Mouse (Mus musculus) forebrain, postnatal 0 days (tissue): ENCODE results near the gene Arhgdia. TPM values are rescaled to one million over a fixed set of nuclear protein-coding genes. Genes with fewer than 3 reads are reported as not detected.

Source experiments
- ATAC-seq: fragments of 200-750 bp; cut with Nextera tagmentation; 2 replicates; pipeline ENCODE4 v1.8.0; 2017; ENCODE audit warnings: mild to moderate bottlenecking, moderate library complexity
- DNase-seq: peaks from one replicate; pipeline ENCODE4 v3.0.0-alpha.2; 2015
- H3K27ac ChIP-seq: fragments of 300-500 bp; sonication (generic); 2 replicates; pipeline ENCODE4 v1.5.1; 2014; ENCODE audit warnings: low read depth, mild to moderate bottlenecking, antibody characterized with exemption, low read length, moderate library complexity, mixed read lengths
- H3K27me3 ChIP-seq: fragments of 300-500 bp; sonication (generic); 2 replicates; pipeline ENCODE4 v1.6.1; 2014; ENCODE audit warnings: mild to moderate bottlenecking, low read length, mixed read lengths; ENCODE audit not compliant: insufficient read depth
- H3K36me3 ChIP-seq: fragments of 300-500 bp; sonication (generic); 2 replicates; pipeline ENCODE4 v1.6.1; 2014; ENCODE audit warnings: mild to moderate bottlenecking, moderate library complexity; ENCODE audit not compliant: insufficient read depth
- H3K4me1 ChIP-seq: fragments of 300-500 bp; sonication (generic); 2 replicates; pipeline ENCODE4 v1.6.1; 2014; ENCODE audit warnings: antibody characterized with exemption; ENCODE audit not compliant: insufficient read depth
- H3K4me2 ChIP-seq: fragments of 300-500 bp; sonication (generic); 2 replicates; pipeline ENCODE4 v1.6.1; 2014; ENCODE audit warnings: low read depth, mild to moderate bottlenecking, moderate library complexity
- H3K4me3 ChIP-seq: fragments of 300-500 bp; sonication (generic); 2 replicates; pipeline ENCODE4 v1.5.1; 2014; ENCODE audit warnings: low read depth, low read length, mixed read lengths
- H3K9ac ChIP-seq: fragments of 300-500 bp; sonication (generic); 2 replicates; pipeline ENCODE4 v1.6.1; 2014; ENCODE audit warnings: mild to moderate bottlenecking
- H3K9me3 ChIP-seq: fragments of 300-500 bp; sonication (generic); 2 replicates; pipeline ENCODE4 v1.6.1; 2016; ENCODE audit warnings: low read length
- CTCF ChIP-seq: sonication (generic); IDR thresholded peaks from 2 replicates; pipeline ENCODE4 v1.5.1; 2016; ENCODE audit warnings: antibody characterized with exemption, control low read depth, low read depth
- WGBS: fragments of 180-500 bp; shearing (Covaris S2); extraction: QIAGEN DNeasy Blood & Tissue Kit; methylation state at CpG from one replicate; pipeline ENCODE4 v1.1.7; 2014; 5-methylcytosine and 5-hydroxymethylcytosine counted together
- polyA plus RNA-seq: library from polyadenylated mRNA; unstranded; fragments of >200 nt; fragmentation: Nextera tagmentation; extraction: Ambion mirVana; gene quantifications from 2 replicates; pipeline ENCODE4 v1.2.1, GENCODE M21; 2015
- total RNA-seq: library from RNA; depleted of rRNA; stranded (reverse); fragments of >200 nt; gene quantifications from 2 replicates; pipeline ENCODE4 v1.2.3, GENCODE M21; 2014

Arhgdia gene
- total and polyA plus RNA-seq, 2 experiments from 2014 or later, result 237 to 435 TPM

- DNase-seq, result no peak
- no peak for TF ChIP-seq CTCF
- H3K36me3 ChIP-seq, result peaks cover 36% of the 10 kb centered on the region
- H3K27me3 ChIP-seq, result no peaks in the 10 kb centered on the region
- peak overlapping the region; percentile 73 for H3K4me2 ChIP-seq
- peak overlapping the region; percentile 84 for H3K27ac ChIP-seq
- H3K9ac ChIP-seq, result peak overlapping the region; percentile 72
- peak overlapping the region; percentile 71 for H3K4me3 ChIP-seq
- WGBS, result 0% methylated on average over 23 of the region's 23 CpGs
- ATAC-seq, result peak; percentile 1; the same call in 1 of the 2 replicates
- 0 out of 2 replicates have a peak, but pooled peaks cover 7% of the 10 kb centered on the region for H3K4me1 ChIP-seq
- no peaks in the 10 kb centered on the region for H3K9me3 ChIP-seq
Measured at GRCm38 (mm10) chr11:120573585-120574277, 7.7 kb downstream of the Arhgdia start.

GRCm38 (mm10) chr11:120572752-120573584 is 8.5 kb downstream of the Arhgdia start, which contains the start of gene P4hb:
Gene P4hb, minus strand, starts transcription at chr11:120573253.
- peak within 1 kb of the TSS; percentile 71 for H3K4me3 ChIP-seq
- WGBS, result 2% methylated on average over 93 of the region's 94 CpGs
- peak; percentile 96 for ATAC-seq

GRCm38 (mm10) chr11:120572417-120572751 is 9.0 kb downstream of the Arhgdia start:
- peaks cover 36% of the 10 kb centered on the region for H3K36me3 ChIP-seq
- 0% methylated on average over 23 of the region's 24 CpGs for WGBS

More at GRCm38 (mm10) chr11:120572752-120573584, 8.5 kb downstream of the Arhgdia start, which contains the start of gene P4hb:
- Histone ChIP-seq H3K27me3 (no peaks in the 10 kb centered on the region), H3K4me2 (peak within 1 kb of the TSS; percentile 73), H3K4me1 (0 out of 2 replicates have a peak, but pooled peaks cover 7% of the 10 kb centered on the region), H3K36me3 (peaks cover 36% of the 10 kb centered on the region), H3K27ac (peak within 1 kb of the TSS; percentile 84), H3K9me3 (no peaks in the 10 kb centered on the region), H3K9ac (peak within 1 kb of the TSS; percentile 72)
- TF ChIP-seq CTCF, result no peak; the same call in 1 of the 2 replicates
- DNase-seq, result peak; percentile 100

GRCm38 (mm10) chr11:120571754-120572416 is 9.5 kb downstream of the Arhgdia start:
- ATAC-seq, result no peak
- Histone ChIP-seq H3K4me2 (peak overlapping the region; percentile 59), H3K27me3 (no peaks in the 10 kb centered on the region), H3K9me3 (no peaks in the 10 kb centered on the region), H3K36me3 (peaks cover 39% of the 10 kb centered on the region), H3K4me1 (0 out of 2 replicates have a peak, but pooled peaks cover 7% of the 10 kb centered on the region), H3K9ac (peak overlapping the region; percentile 72), H3K27ac (no peak overlapping the region), H3K4me3 (peak overlapping the region; percentile 71)
- 13% methylated on average over 11 of the region's 11 CpGs for WGBS
- no peak for DNase-seq
- TF ChIP-seq CTCF, result no peak

More at GRCm38 (mm10) chr11:120572417-120572751, 9.0 kb downstream of the Arhgdia start:
- H3K27ac ChIP-seq, result peak overlapping the region; percentile 70
- peak overlapping the region; percentile 59 for H3K4me2 ChIP-seq
- H3K27me3 ChIP-seq, result no peaks in the 10 kb centered on the region
- peak overlapping the region; percentile 71 for H3K4me3 ChIP-seq
- 0 out of 2 replicates have a peak, but pooled peaks cover 7% of the 10 kb centered on the region for H3K4me1 ChIP-seq
- H3K9me3 ChIP-seq, result no peaks in the 10 kb centered on the region
- TF ChIP-seq CTCF, result 0 out of 2 replicates have a peak, but pooled peaks have one; percentile 25
- H3K9ac ChIP-seq, result peak overlapping the region; percentile 72
- DNase-seq (no peak), ATAC-seq (no peak; the same call in 1 of the 2 replicates)

GRCm38 (mm10) chr11:120571122-120571521 is 10.3 kb downstream of the Arhgdia start:
- Histone ChIP-seq H3K36me3 (peaks cover 46% of the 10 kb centered on the region), H3K4me2 (no peak overlapping the region; the same call in 1 of the 2 replicates), H3K4me1 (0 out of 2 replicates have a peak, but pooled peaks cover 7% of the 10 kb centered on the region), H3K27me3 (no peaks in the 10 kb centered on the region), H3K27ac (no peak overlapping the region), H3K4me3 (no peak overlapping the region; the same call in 1 of the 2 replicates), H3K9me3 (no peaks in the 10 kb centered on the region), H3K9ac (no peak overlapping the region)
- no peak for TF ChIP-seq CTCF
- 79% methylated on average over 3 of the region's 3 CpGs for WGBS
- DNase-seq (no peak), ATAC-seq (no peak)

- Histone ChIP-seq H3K36me3 (peaks cover 72% of the 10 kb centered on the region), H3K27ac (no peak overlapping the region), H3K4me3 (no peak overlapping the region), H3K4me2 (no peak overlapping the region), H3K9me3 (no peaks in the 10 kb centered on the region), H3K9ac (no peak overlapping the region), H3K4me1 (0 out of 2 replicates have a peak, but pooled peaks cover 4% of the 10 kb centered on the region), H3K27me3 (no peaks in the 10 kb centered on the region)
- WGBS, result 93% methylated on average over 6 of the region's 6 CpGs
- no peak for ATAC-seq
- no peak for DNase-seq
- no peak for TF ChIP-seq CTCF
Measured at GRCm38 (mm10) chr11:120568324-120568723, 13.1 kb downstream of the Arhgdia start.
